Mouse (Mus musculus) monocyte, adult 59 days (primary cell): Measurements from ENCODE around the gene Nkx2-2. TPM values are rescaled to one million over a fixed set of nuclear protein-coding genes. Genes with fewer than 3 reads are reported as not detected.

Source experiments
- total RNA-seq, 2 experiments: library from RNA; stranded (reverse); gene quantifications; one replicate each; pipeline ENCODE4 v1.2.4; 2023

Gene Nkx2-2
- total RNA-seq, result not detected

GRCm38 (mm10) chr2:147193271-147194255, at the start of gene Nkx2-2:
TSS of gene Nkx2-2 (minus strand) at chr2:147194243.

Other genes starting within 250 kb of the Nkx2-2 start
- 100 to 1,000 TPM; 123 to 135 TPM for gene Xrn2, start 181.2 kb downstream of the Nkx2-2 start, total RNA-seq
- not detected for gene Nkx2-4, start 108.8 kb downstream of the Nkx2-2 start, total RNA-seq
- not detected for gene Pax1, start 167.7 kb upstream of the Nkx2-2 start, total RNA-seq